Mouse (Mus musculus): Measurements from ENCODE around the gene Nudt22. TPM values are rescaled to one million over a fixed set of nuclear protein-coding genes. Genes with fewer than 3 reads are reported as not detected.

Nudt22 gene
- polyA plus RNA-seq, 1 experiment from 2014 or later, result 20.7 TPM

DNA sequence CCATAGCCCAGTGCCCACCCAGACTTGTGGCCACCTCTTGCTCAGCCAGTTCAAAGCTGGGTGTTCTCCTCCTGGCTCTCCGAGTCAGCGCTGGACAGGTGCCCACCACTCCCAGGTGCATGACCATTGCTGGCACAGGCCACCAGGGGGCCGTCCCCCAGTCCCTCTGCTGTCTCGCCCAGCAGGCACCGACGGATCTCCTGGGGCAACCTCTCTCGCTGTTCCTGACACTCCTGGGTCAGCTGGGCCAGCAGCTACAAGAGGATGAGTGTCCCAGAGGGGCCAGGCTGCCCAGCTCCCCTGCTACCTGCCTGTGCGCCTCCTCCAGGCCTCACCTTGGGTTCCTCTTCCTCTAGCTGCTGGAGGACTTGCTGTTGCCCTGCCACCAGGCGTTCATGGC is 41.9 kb downstream of the Nudt22 start:
- Histone ChIP-seq H3K9ac (no peak overlapping the region), H3K4me3 (ENCODE audit: low read depth, low read length) (no peak overlapping the region), H3K4me2 (no peak overlapping the region), H3K9me3 (ENCODE audit: low read depth, low read length) (no peaks in the 10 kb centered on the region), H3K27me3 (ENCODE audit: insufficient read depth, low read length) (no peaks in the 10 kb centered on the region), H3K27ac (ENCODE audit: low read depth) (no peak overlapping the region), H3K4me1 (ENCODE audit: insufficient read depth) (peaks cover 17% of the 10 kb centered on the region), H3K36me3 (ENCODE audit: insufficient read depth) (peaks cover 57% of the 10 kb centered on the region)
- DNase-seq, result peak; percentile 41
- no peak for ATAC-seq (ENCODE audit: insufficient read depth)
- peak; percentile 71 for TF ChIP-seq CTCF (IDR thresholded peaks at IDR 0.05; ENCODE audit: low read depth)
- WGBS, result 45% methylated on average over 9 of the region's 9 CpGs

DNA sequence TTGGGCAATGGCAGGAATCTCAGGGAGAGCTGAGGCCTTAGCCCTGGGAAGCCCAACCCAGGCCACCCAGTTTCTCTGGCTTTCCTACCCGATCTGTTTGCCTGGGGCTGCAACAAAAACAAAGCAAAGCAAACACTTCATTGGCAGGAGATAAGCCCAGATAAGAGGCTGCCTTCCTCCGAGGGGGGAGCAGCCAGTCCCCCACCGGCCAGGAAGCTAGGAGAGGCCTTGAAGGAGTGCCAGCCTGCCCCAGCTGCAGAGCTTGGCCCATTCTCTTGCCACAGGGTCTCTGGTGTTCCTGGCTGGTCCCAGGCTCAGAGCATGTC is 43.2 kb downstream of the Nudt22 start:
- ATAC-seq (ENCODE audit: insufficient read depth) (peak; percentile 9; the same call in 1 of the 2 replicates), DNase-seq (peak; percentile 58)
- Histone ChIP-seq H3K36me3 (ENCODE audit: insufficient read depth) (peaks cover 45% of the 10 kb centered on the region), H3K27ac (ENCODE audit: low read depth) (peak overlapping the region; percentile 99), H3K9ac (peak overlapping the region; percentile 73), H3K27me3 (ENCODE audit: insufficient read depth, low read length) (no peaks in the 10 kb centered on the region), H3K4me3 (ENCODE audit: low read depth, low read length) (peak overlapping the region; percentile 55), H3K4me2 (peak overlapping the region; percentile 95), H3K4me1 (ENCODE audit: insufficient read depth) (peaks cover 17% of the 10 kb centered on the region), H3K9me3 (ENCODE audit: low read depth, low read length) (no peaks in the 10 kb centered on the region)
- TF ChIP-seq CTCF (IDR thresholded peaks at IDR 0.05; ENCODE audit: low read depth), result no peak
- 5% methylated on average over 3 of the region's 3 CpGs for WGBS

DNA sequence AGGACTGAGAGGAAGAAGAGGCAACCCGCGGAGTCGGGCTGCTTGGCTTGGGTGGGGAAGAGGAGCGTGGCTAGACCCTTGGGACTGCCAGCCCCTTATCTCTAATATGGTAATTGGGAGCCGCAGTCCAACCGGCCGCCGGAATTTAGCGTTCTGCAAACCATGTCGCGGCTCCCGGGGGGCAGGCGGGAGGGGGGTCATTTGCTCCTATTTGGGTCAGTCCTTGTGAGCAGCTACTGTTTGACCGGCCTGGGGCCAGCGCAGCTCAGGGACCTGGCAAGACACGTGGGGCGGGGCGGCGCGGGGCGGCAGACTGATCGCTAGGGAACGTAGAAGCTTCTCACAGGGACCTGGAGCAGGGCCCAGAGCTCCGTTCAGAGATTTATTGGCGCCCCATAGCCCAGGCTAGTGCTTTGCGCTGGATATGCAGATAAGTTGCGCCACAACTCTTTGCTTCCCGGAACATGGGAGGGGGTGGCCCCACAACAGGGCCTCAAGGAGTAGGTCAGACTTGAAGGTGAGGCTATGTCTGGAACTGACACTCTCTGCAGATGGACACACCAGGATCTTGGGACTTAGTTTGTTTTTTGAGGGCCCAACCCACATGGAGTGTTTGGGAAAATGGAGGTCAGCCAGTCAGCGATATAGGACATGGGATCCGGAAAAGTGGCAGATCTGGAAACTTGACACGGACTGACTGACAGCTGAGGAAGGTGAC is 43.8 kb downstream of the Nudt22 start:
- Histone ChIP-seq H3K4me2 (peak overlapping the region; percentile 95), H3K4me3 (ENCODE audit: low read depth, low read length) (peak overlapping the region; percentile 55), H3K9ac (peak overlapping the region; percentile 73), H3K4me1 (ENCODE audit: insufficient read depth) (peaks cover 17% of the 10 kb centered on the region), H3K36me3 (ENCODE audit: insufficient read depth) (peaks cover 40% of the 10 kb centered on the region), H3K9me3 (ENCODE audit: low read depth, low read length) (no peaks in the 10 kb centered on the region), H3K27ac (ENCODE audit: low read depth) (peak overlapping the region; percentile 99), H3K27me3 (ENCODE audit: insufficient read depth, low read length) (no peaks in the 10 kb centered on the region)
- TF ChIP-seq CTCF (IDR thresholded peaks at IDR 0.05; ENCODE audit: low read depth), result no peak
- ATAC-seq (ENCODE audit: insufficient read depth) (peak; percentile 65), DNase-seq (peak; percentile 86)
- 2% methylated on average over 31 of the region's 31 CpGs for WGBS

DNA sequence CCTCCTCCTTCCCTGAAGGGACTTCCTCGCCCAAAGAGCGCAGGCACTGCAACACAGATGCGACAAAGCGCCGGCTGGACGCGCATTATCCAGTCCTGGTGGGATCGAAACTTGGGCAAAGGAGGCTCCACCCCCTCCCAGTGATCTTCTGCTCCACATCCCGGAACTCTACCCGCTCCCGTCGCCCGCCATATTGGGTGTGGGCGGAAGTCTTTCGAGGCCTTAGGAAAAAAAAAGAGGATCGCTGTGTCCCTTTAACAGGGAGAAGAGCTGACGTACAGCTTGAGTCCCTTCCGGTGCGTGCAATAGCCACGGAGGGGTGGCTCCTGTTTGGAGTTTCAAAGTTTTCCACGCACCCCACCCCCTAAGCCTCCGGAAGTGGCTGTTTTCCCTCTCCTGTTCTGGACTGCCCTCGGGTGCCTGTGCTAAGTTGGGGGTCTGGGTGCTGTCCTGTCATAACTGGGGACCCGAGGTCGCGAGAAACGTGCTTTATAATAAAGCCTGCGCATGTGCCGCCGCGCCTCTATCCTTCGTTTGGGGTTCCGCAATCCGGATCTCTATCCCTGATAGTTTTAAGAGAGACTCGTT is 44.4 kb downstream of the Nudt22 start:
- H3K36me3 ChIP-seq (ENCODE audit: insufficient read depth), result peaks cover 33% of the 10 kb centered on the region
- peak overlapping the region; percentile 99 for H3K27ac ChIP-seq (ENCODE audit: low read depth)
- peaks cover 17% of the 10 kb centered on the region for H3K4me1 ChIP-seq (ENCODE audit: insufficient read depth)
- peak overlapping the region; percentile 55 for H3K4me3 ChIP-seq (ENCODE audit: low read depth, low read length)
- ATAC-seq (ENCODE audit: insufficient read depth) (peak; percentile 80), DNase-seq (peak; percentile 96)
- TF ChIP-seq CTCF (IDR thresholded peaks at IDR 0.05; ENCODE audit: low read depth), result no peak
- no peaks in the 10 kb centered on the region for H3K27me3 ChIP-seq (ENCODE audit: insufficient read depth, low read length)
- H3K9me3 ChIP-seq (ENCODE audit: low read depth, low read length), result no peaks in the 10 kb centered on the region
- H3K4me2 ChIP-seq, result peak overlapping the region; percentile 95
- H3K9ac ChIP-seq, result peak overlapping the region; percentile 73
- 1% methylated on average over 35 of the region's 35 CpGs for WGBS

DNA sequence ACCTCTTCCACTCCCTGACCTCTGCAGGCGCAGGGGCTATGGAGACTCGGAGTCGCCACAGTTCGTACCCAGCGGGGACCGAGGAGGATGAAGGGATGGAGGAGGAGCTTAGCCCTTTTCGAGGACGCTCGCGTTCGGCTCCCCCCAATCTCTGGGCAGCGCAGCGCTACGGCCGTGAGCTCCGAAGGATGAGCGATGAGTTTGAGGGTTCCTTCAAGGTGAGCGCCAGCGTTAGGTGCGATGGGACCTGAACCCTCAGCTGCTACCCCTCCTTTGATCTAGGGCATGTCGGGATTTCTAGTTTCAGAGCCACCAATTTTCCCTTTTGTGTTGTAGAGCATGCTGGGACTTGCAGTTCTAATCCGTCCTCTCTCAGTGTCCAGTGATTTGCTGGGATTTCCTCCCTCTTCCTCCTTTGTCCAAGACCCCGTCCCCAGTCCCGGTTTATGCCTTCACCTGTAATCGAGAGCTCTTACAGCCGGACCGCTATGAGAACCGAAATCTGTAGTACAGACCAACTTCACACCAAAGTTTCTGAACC is 45.2 kb downstream of the Nudt22 start:
- Histone ChIP-seq H3K9me3 (ENCODE audit: low read depth, low read length) (no peaks in the 10 kb centered on the region), H3K4me2 (peak overlapping the region; percentile 95), H3K27me3 (ENCODE audit: insufficient read depth, low read length) (no peaks in the 10 kb centered on the region), H3K4me1 (ENCODE audit: insufficient read depth) (peaks cover 17% of the 10 kb centered on the region), H3K4me3 (ENCODE audit: low read depth, low read length) (peak overlapping the region; percentile 55), H3K9ac (peak overlapping the region; percentile 73), H3K27ac (ENCODE audit: low read depth) (peak overlapping the region; percentile 99), H3K36me3 (ENCODE audit: insufficient read depth) (peaks cover 27% of the 10 kb centered on the region)
- DNase-seq (peak; percentile 79), ATAC-seq (ENCODE audit: insufficient read depth) (peak; percentile 27)
- under 1% methylated on average over 28 of the region's 28 CpGs for WGBS
- TF ChIP-seq CTCF (IDR thresholded peaks at IDR 0.05; ENCODE audit: low read depth), result no peak

DNA sequence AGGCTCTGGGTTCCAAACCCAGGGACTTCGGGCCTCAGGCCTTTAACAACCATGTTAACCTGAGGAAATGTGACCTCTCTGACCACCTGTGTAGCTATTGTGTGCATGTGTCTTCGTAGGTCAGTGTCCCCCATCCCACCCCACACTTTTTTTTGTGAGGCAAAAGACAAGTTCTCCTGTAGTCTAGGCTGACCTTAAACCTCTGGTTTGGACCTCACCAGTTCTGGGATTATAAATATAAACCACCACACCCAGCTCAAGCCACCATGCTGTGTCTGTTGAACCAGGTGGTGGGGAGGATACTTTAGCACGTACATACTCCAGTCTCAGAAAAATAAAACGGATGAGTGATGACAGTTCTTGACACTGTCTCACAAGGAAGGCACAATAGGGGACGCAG is 46.0 kb downstream of the Nudt22 start:
- ATAC-seq (ENCODE audit: insufficient read depth) (no peak), DNase-seq (no peak)
- Histone ChIP-seq H3K9ac (peak overlapping the region; percentile 73), H3K9me3 (ENCODE audit: low read depth, low read length) (no peaks in the 10 kb centered on the region), H3K27ac (ENCODE audit: low read depth) (peak overlapping the region; percentile 99), H3K4me1 (ENCODE audit: insufficient read depth) (peaks cover 17% of the 10 kb centered on the region), H3K4me3 (ENCODE audit: low read depth, low read length) (peak overlapping the region; percentile 55), H3K27me3 (ENCODE audit: insufficient read depth, low read length) (no peaks in the 10 kb centered on the region), H3K36me3 (ENCODE audit: insufficient read depth) (peaks cover 21% of the 10 kb centered on the region), H3K4me2 (peak overlapping the region; percentile 95)
- no peak for TF ChIP-seq CTCF (IDR thresholded peaks at IDR 0.05; ENCODE audit: low read depth)
- WGBS, result 52% methylated on average over 5 of the region's 5 CpGs

DNA sequence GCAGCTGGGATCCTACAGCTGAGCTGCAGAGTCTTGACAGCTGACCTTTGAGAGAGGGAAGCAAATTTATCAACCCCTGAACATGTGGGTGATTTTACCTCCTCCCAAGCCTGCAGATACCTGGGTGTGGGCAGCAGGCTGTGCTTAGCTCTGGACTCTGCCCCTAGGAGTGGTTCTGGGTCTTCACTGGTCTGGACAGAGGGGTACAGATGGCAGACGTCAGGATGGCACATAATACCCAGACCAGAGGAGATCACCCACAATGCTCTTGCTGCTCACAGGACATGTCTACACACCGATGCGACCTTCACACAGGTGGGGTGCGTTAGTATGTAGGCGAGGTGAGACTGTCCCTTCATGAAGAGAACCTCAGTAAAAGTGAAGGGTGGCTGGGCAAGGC is 46.4 kb downstream of the Nudt22 start:
- DNase-seq (no peak), ATAC-seq (ENCODE audit: insufficient read depth) (no peak)
- peaks cover 19% of the 10 kb centered on the region for H3K36me3 ChIP-seq (ENCODE audit: insufficient read depth)
- no peak overlapping the region for H3K27ac ChIP-seq (ENCODE audit: low read depth)
- no peaks in the 10 kb centered on the region for H3K9me3 ChIP-seq (ENCODE audit: low read depth, low read length)
- peak overlapping the region; percentile 55; the same call in 1 of the 2 replicates for H3K4me3 ChIP-seq (ENCODE audit: low read depth, low read length)
- H3K9ac ChIP-seq, result no peak overlapping the region
- H3K4me1 ChIP-seq (ENCODE audit: insufficient read depth), result peaks cover 17% of the 10 kb centered on the region
- TF ChIP-seq CTCF (IDR thresholded peaks at IDR 0.05; ENCODE audit: low read depth), result no peak
- peak overlapping the region; percentile 95 for H3K4me2 ChIP-seq
- WGBS, result 88% methylated on average over 5 of the region's 5 CpGs
- no peaks in the 10 kb centered on the region for H3K27me3 ChIP-seq (ENCODE audit: insufficient read depth, low read length)

All from lung, embryonic 14.5 days (tissue).